Comparison of ENCODE assay signal across 19 mouse cellular contexts in the genomic region with DNA sequence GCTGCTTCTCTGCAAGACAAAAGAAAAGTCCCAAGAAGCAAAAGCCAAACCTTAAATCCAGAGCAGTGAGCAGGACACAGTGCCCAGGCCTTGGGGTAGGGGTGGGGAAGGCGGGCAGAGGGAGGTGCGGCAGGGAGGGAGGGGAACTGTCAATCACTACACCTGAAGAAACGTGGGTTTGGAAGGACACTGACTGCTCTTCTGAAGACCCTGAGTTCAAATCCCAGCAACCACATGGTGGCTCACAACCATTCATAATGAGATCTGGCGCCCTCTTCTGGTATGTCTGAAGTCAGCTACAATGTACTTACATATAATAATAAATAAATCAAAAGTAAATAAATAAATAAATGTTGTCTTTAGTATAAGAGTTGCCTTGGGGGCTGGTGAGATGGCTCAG. TPM values are rescaled to one million over a fixed set of nuclear protein-coding genes. Genes with fewer than 3 reads are reported as not detected.
DNase-seq lines count a peak whose midpoint lies in the region; TF ChIP-seq lines count a peak whose summit lies in the region.
"Had no signal": no experiment of that assay in that cellular context is flagged by ENCODE, and none has a peak within 500 bp of the region (broad histone marks: within the 10 kb centered on the region; RNA-seq: fewer than 3 reads in every experiment).

No protein-coding gene starts in this region.

- peak; percentile 31 for TF ChIP-seq CTCF in layer of hippocampus, adult 2 months (conservative IDR thresholded peaks at IDR 0.05)
- TF ChIP-seq CTCF in E14TG2a.4 (conservative IDR thresholded peaks at IDR 0.05; ENCODE audit: low read length), result 0 out of 2 replicates have a peak, but pooled peaks have one; percentile 21
- no peak for TF ChIP-seq CTCF in gastrocnemius, adult 2 months (IDR thresholded peaks at IDR 0.05)

- no peaks in the 10 kb centered on the region for H3K9me3 ChIP-seq in E14TG2a.4 (ENCODE audit: low read length)
- no peaks in the 10 kb centered on the region; the same call in 1 of the 2 replicates for H3K9me3 ChIP-seq in heart, embryonic 10.5 days
- H3K9me3 ChIP-seq: hindbrain, embryonic 12.5 days; hindbrain, embryonic 15.5 days had no signal

- no peak for DNase-seq in layer of hippocampus, adult 2 months (ENCODE audit: low spot score in 2 of 2)
- no peak for DNase-seq in layer of hippocampus, adult 9-10 months (ENCODE audit: low spot score)
- DNase-seq in A20 (ENCODE audit: low read depth, low spot score) (peak; percentile 29), R1 (ENCODE audit: low read depth, low spot score) (peak; percentile 58)
- no peak for DNase-seq in gastrocnemius, adult 2 months
- DNase-seq in right cerebral cortex, adult 18-20 months, result no peak
- DNase-seq in heart, embryonic 10.5 days (ENCODE audit: low spot score), result no peak
- DNase-seq: adrenal gland, adult 8-10 months; adrenal gland, postnatal 25 days; cerebellum, adult 11-12 months; cerebellum, adult 8-10 months; cerebellum, postnatal 14 days; gastrocnemius, postnatal 10 days; gastrocnemius, postnatal 36 days; heart, adult 2 months had no signal

- no peaks in the 10 kb centered on the region for H3K27me3 ChIP-seq in E14TG2a.4 (ENCODE audit: insufficient read depth, low read length)
- H3K27me3 ChIP-seq in heart, embryonic 10.5 days (ENCODE audit: insufficient read depth, poor library complexity, severe bottlenecking), result no peaks in the 10 kb centered on the region
- H3K27me3 ChIP-seq: hindbrain, embryonic 12.5 days; hindbrain, embryonic 15.5 days had no signal

- H3K4me1 ChIP-seq in E14TG2a.4 (replicated peaks; ENCODE audit: low read depth, low read length), result peaks cover 57% of the 10 kb centered on the region
- H3K4me1 ChIP-seq in heart, embryonic 10.5 days, result peaks cover 10% of the 10 kb centered on the region
- H3K4me1 ChIP-seq: hindbrain, embryonic 12.5 days; hindbrain, embryonic 15.5 days had no signal

- no peak overlapping the region for H3K4me3 ChIP-seq in layer of hippocampus, adult 2 months
- peak overlapping the region; percentile 82 for H3K4me3 ChIP-seq in E14TG2a.4 (replicated peaks; ENCODE audit: low read length)
- no peak overlapping the region for H3K4me3 ChIP-seq in gastrocnemius, adult 2 months
- H3K4me3 ChIP-seq in heart, embryonic 10.5 days, result no peak overlapping the region
- H3K4me3 ChIP-seq: forebrain, embryonic 10.5 days; heart, adult 2 months; hindbrain, embryonic 12.5 days; hindbrain, embryonic 15.5 days had no signal

- WGBS in heart, embryonic 10.5 days, result 87% methylated on average over 4 of the region's 4 CpGs

- no peak overlapping the region for H3K27ac ChIP-seq in layer of hippocampus, adult 2 months
- no peak overlapping the region for H3K27ac ChIP-seq in gastrocnemius, adult 2 months
- H3K27ac ChIP-seq in heart, embryonic 10.5 days, result no peak overlapping the region
- H3K27ac ChIP-seq: forebrain, embryonic 10.5 days; heart, adult 2 months; hindbrain, embryonic 12.5 days; hindbrain, embryonic 15.5 days had no signal

- intact Hi-C loops in gastrocnemius, adult 2 months (cut with DNase I), result no loop called here

- H3K36me3 ChIP-seq in E14TG2a.4 (ENCODE audit: insufficient read depth, low read length), result peaks cover 50% of the 10 kb centered on the region
- H3K36me3 ChIP-seq in heart, embryonic 10.5 days, result peaks cover 27% of the 10 kb centered on the region

RNA-seq across cellular contexts. Expression of gene Ctnnal1, which starts 20.1 kb away (rescaled TPM):
- 10 to 100 TPM; 14.3 to 17.4 TPM for total RNA-seq in layer of hippocampus, adult 2 months (2021)
- total RNA-seq in gastrocnemius, adult 2 months (2021), result 10 to 100 TPM in 1 of 2 experiments, 1 to 10 TPM in 1; 9.0 to 12.6 TPM
- polyA plus RNA-seq in heart, embryonic 10.5 days (2016; fragmentation: Nextera tagmentation; extraction: Ambion mirVana), result 18.2 and 23.2 TPM in 2 replicates

RNA-seq across cellular contexts. Expression of gene Fam206a, which starts 42.8 kb away (rescaled TPM):
- 10 to 100 TPM; 17.6 to 18.1 TPM for total RNA-seq in layer of hippocampus, adult 2 months (2021)
- 1 to 10 TPM; 1.6 to 2.0 TPM for total RNA-seq in gastrocnemius, adult 2 months (2021)
- polyA plus RNA-seq in heart, embryonic 10.5 days (2016; fragmentation: Nextera tagmentation; extraction: Ambion mirVana), result 15.7 and 19.5 TPM in 2 replicates

RNA-seq across cellular contexts. Expression of gene Elp1, which starts 42.8 kb away (rescaled TPM):
- 10 to 100 TPM; 61.9 to 63.7 TPM for total RNA-seq in layer of hippocampus, adult 2 months (2021)
- total RNA-seq in gastrocnemius, adult 2 months (2021), result 10 to 100 TPM; 21.2 to 27.4 TPM
- 56.2 and 56.3 TPM in 2 replicates for polyA plus RNA-seq in heart, embryonic 10.5 days (2016; fragmentation: Nextera tagmentation; extraction: Ambion mirVana)

Comparison
In these comparisons a context has a peak if more than half of its experiments do, and no peak if none do; other contexts are left out.
1. DNase-seq: peak in A20 (single experiment) and R1 (single experiment); none in layer of hippocampus, adult 2 months (0 of 2), layer of hippocampus, adult 9-10 months (single experiment), gastrocnemius, adult 2 months (single experiment), right cerebral cortex, adult 18-20 months (single experiment) and heart, embryonic 10.5 days (single experiment).
2. RNA of gene Fam206a, which starts 42.8 kb away (total RNA-seq): 17.6 to 18.1 TPM in layer of hippocampus, adult 2 months; 1.6 to 2.0 TPM in gastrocnemius, adult 2 months; every median in the first group is over 4 times any median in the second.